Mouse (Mus musculus) bone marrow, adult 2 months (tissue): Measurements from ENCODE around the gene Agtpbp1.

ENCODE experiments used
- CTCF ChIP-seq: fragments of 200-500 bp; IDR thresholded peaks from 2 replicates; pipeline ENCODE4 v1.5.1; 2011; ENCODE audit warnings: low read length, control low read depth; ENCODE audit not compliant: control insufficient read depth, insufficient read depth
- POLR2A ChIP-seq: fragments of 200-500 bp; IDR thresholded peaks from 2 replicates; pipeline ENCODE4 v1.6.1; 2011; ENCODE audit warnings: low read depth, mild to moderate bottlenecking, control low read depth, low read length, borderline replicate concordance; ENCODE audit not compliant: control insufficient read depth

GRCm38 (mm10) chr13:59584481-59584880 is 546 bp downstream of the Agtpbp1 start:
- TF ChIP-seq POLR2A (no peak), CTCF (no peak)
